Mouse (Mus musculus) neural tube, embryonic 11.5 days (tissue): ENCODE measurements around the gene Lyar. TPM values are rescaled to one million over a fixed set of nuclear protein-coding genes. Genes with fewer than 3 reads are reported as not detected.

ENCODE experiments used
- ATAC-seq: fragments of 200-750 bp; cut with Nextera tagmentation; 2 replicates; pipeline ENCODE4 v1.8.0; 2017; ENCODE audit warnings: moderate number of reproducible peaks, mild to moderate bottlenecking, moderate TSS enrichment, moderate library complexity; ENCODE audit not compliant: insufficient read depth, low FRiP score, low TSS enrichment
- DNase-seq: peaks from one replicate; pipeline ENCODE4 v3.0.0-alpha.2; 2015; ENCODE audit warnings: low spot score
- H3K27ac ChIP-seq: fragments of 300-500 bp; sonication (generic); 2 replicates; pipeline ENCODE4 v1.5.1; 2014; ENCODE audit warnings: low read depth, mild to moderate bottlenecking, low read length
- H3K27me3 ChIP-seq: fragments of 300-500 bp; sonication (generic); 2 replicates; pipeline ENCODE4 v1.6.1; 2014; ENCODE audit warnings: mild to moderate bottlenecking, low read length, mixed read lengths; ENCODE audit not compliant: control insufficient read depth, insufficient read depth
- H3K36me3 ChIP-seq: fragments of 300-500 bp; sonication (generic); 2 replicates; pipeline ENCODE4 v1.6.1; 2014; ENCODE audit warnings: mild to moderate bottlenecking, low read length, moderate library complexity, mixed read lengths; ENCODE audit not compliant: control insufficient read depth, insufficient read depth
- H3K4me1 ChIP-seq: fragments of 300-500 bp; sonication (generic); 2 replicates; pipeline ENCODE4 v1.6.1; 2014; ENCODE audit warnings: low read length, mixed read lengths; ENCODE audit not compliant: control insufficient read depth, insufficient read depth
- H3K4me2 ChIP-seq: fragments of 300-500 bp; sonication (generic); 2 replicates; pipeline ENCODE4 v1.6.1; 2014; ENCODE audit warnings: low read depth, mild to moderate bottlenecking, moderate library complexity
- H3K4me3 ChIP-seq: fragments of 300-500 bp; sonication (generic); 2 replicates; pipeline ENCODE4 v1.5.1; 2014; ENCODE audit warnings: low read depth, low read length
- H3K9ac ChIP-seq: fragments of 300-500 bp; sonication (generic); 2 replicates; pipeline ENCODE4 v1.6.1; 2014; ENCODE audit warnings: mild to moderate bottlenecking, low read length
- H3K9me3 ChIP-seq: fragments of 300-500 bp; sonication (generic); 2 replicates; pipeline ENCODE4 v1.6.1; 2016; ENCODE audit warnings: low read length; ENCODE audit not compliant: control insufficient read depth
- WGBS: fragments of 180-500 bp; shearing (Covaris S2); extraction: QIAGEN DNeasy Blood & Tissue Kit; methylation state at CpG from one replicate; pipeline ENCODE4 v1.1.7; 2014; 5-methylcytosine and 5-hydroxymethylcytosine counted together
- polyA plus RNA-seq: library from polyadenylated mRNA; unstranded; fragments of >200 nt; fragmentation: Nextera tagmentation; extraction: Ambion mirVana; gene quantifications from 2 replicates; pipeline ENCODE4 v1.2.1, GENCODE M21; 2014

Lyar gene
- polyA plus RNA-seq, 1 experiment from 2014 or later: 102 TPM

DNA sequence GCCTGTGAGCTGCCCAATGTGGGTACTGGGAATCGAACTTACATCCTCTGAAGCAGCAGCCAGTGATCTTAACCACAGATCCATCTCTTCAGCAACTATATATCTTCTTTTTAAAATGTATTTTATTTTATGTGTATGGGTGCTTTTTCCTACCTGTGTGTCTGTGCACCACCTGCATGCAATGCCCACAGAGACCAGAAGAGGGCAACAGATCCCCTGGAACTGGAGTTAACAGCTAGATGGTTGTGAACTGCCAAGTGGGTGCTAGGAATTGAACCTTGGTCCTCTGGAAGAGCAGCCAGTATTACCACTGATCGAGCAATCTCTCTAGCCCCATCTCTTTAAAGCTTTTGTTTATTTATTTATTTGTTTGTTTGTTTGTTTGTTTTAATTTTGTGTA is 16.4 kb downstream of the Lyar start:
- WGBS: 97% methylated on average over 2 of the region's 2 CpGs
- H3K4me3 ChIP-seq: no peak overlapping the region
- H3K27me3 ChIP-seq: no peaks in the 10 kb centered on the region
- H3K36me3 ChIP-seq: peaks cover 4% of the 10 kb centered on the region
- H3K27ac ChIP-seq: no peak overlapping the region
- H3K4me1 ChIP-seq: 0 out of 2 replicates have a peak, but pooled peaks cover 3% of the 10 kb centered on the region
- DNase-seq: no peak
- no peak overlapping the region for H3K9ac ChIP-seq
- H3K4me2 ChIP-seq: no peak overlapping the region
- no peak for ATAC-seq
- H3K9me3 ChIP-seq: no peaks in the 10 kb centered on the region

DNA sequence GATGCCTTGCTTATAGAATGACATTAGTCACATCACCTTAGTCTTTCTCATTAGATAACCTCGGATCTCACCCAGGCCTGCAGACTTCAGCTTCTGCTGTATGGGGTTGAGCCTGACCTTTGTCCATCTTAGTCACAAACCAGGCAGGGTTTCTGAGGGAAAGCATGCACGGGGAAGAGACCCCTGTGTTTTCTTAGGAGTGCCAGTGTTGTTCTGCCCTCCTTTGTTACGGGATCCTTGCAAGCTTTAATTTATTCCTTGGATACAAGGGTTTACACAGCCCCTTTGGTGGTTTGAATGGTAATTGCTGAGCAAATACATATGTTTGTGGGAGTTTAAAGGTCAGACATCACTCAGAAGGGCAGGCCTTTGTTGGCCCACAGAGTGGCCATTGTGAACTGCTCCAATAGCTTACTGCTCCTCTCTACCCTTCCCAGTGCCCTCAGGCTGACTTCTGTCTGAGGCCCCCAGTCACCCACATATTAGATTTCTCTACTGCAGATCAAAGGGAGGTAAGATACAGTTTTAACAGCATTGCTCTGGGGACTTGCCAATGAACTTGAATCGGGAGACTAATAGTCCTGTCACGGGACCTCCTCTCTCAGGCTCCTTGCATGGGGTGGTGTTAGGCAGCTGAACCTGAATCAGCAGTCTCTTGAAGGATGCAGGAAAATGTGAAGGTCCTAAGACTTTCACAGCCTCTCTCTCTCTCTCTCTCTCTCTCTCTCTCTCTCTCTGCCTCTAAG is 20.6 kb downstream of the Lyar start:
- no peaks in the 10 kb centered on the region; the same call in 1 of the 2 replicates for H3K36me3 ChIP-seq
- no peak overlapping the region for H3K4me3 ChIP-seq
- peak; percentile 67 for DNase-seq
- peak; percentile 81 for ATAC-seq
- H3K27me3 ChIP-seq: no peaks in the 10 kb centered on the region
- peak overlapping the region; percentile 56; the same call in 1 of the 2 replicates for H3K27ac ChIP-seq
- no peak overlapping the region for H3K9ac ChIP-seq
- 0 out of 2 replicates have a peak, but pooled peaks cover 3% of the 10 kb centered on the region for H3K4me1 ChIP-seq
- H3K9me3 ChIP-seq: no peaks in the 10 kb centered on the region
- 26% methylated on average over 5 of the region's 5 CpGs for WGBS
- no peak overlapping the region for H3K4me2 ChIP-seq

DNA sequence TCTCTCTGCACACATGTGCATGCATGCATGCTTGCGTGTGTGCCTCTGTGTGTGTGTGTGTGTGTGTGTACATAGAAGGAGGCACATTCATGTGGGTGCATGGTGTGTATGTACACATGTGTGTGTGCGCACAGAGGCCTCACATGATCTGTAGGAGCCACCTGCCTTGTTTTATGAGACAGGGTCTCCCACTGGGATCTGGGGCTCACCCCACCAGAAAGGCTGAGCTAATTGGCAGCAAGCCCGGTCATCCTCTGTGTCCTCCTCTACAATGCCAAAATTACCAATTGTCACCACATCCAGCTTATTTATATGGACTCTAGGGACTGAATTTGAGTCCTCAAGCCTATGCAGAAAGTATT is 21.2 kb downstream of the Lyar start:
- Histone ChIP-seq H3K27me3 (no peaks in the 10 kb centered on the region), H3K9ac (no peak overlapping the region), H3K4me3 (no peak overlapping the region), H3K27ac (peak overlapping the region; percentile 56; the same call in 1 of the 2 replicates), H3K4me2 (no peak overlapping the region), H3K9me3 (no peaks in the 10 kb centered on the region), H3K36me3 (no peaks in the 10 kb centered on the region), H3K4me1 (0 out of 2 replicates have a peak, but pooled peaks cover 3% of the 10 kb centered on the region)
- WGBS: 59% methylated on average over 3 of the region's 3 CpGs
- no peak for DNase-seq
- peak; percentile 47; the same call in 1 of the 2 replicates for ATAC-seq

DNA sequence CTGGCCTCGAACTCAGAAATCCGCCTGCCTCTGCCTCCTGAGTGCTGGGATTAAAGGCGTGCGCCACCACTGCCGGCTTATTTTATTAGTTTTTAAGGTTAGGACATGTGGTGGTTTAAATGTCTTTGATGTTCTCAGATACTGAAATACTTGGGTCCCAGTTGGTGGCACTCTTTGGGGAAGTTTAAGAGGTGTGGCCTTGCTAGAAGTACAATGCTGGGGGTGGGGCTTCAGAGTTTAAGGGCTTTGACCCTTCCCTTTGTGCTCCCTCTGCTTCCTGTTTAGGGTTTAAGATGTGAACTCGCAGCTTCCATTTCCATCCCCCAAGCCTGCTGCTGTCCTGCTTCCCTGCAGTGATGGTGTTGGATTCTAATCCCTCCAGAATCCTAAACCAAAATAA is 21.7 kb downstream of the Lyar start:
- ATAC-seq (no peak), DNase-seq (no peak)
- 84% methylated on average over 6 of the region's 6 CpGs for WGBS
- H3K4me1 ChIP-seq: 0 out of 2 replicates have a peak, but pooled peaks cover 3% of the 10 kb centered on the region
- H3K9me3 ChIP-seq: no peaks in the 10 kb centered on the region
- no peak overlapping the region for H3K9ac ChIP-seq
- H3K36me3 ChIP-seq: no peaks in the 10 kb centered on the region
- H3K27ac ChIP-seq: no peak overlapping the region
- H3K27me3 ChIP-seq: no peaks in the 10 kb centered on the region
- H3K4me3 ChIP-seq: no peak overlapping the region
- H3K4me2 ChIP-seq: no peak overlapping the region

DNA sequence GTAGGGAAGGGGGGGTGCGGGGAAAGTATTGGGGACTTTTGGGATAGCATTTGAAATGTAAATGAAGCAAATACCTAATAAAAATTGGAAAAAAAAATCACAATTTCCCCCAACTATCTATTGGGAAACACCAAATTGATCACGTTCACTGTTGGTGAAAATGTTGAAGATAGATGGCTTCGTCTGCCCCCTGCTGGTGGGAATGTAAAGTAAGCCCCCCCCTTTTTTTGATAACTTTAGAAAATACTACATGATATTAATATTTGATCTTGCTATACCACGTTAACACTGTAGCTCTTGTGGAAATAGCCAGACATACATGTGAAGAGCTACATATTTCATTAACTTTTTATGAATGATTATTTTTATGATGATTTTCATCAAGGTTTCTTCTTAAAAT is 34.9 kb downstream of the Lyar start:
- no peaks in the 10 kb centered on the region for H3K27me3 ChIP-seq
- no peak overlapping the region for H3K4me3 ChIP-seq
- no peak overlapping the region for H3K4me2 ChIP-seq
- no peaks in the 10 kb centered on the region for H3K36me3 ChIP-seq
- no peak overlapping the region for H3K27ac ChIP-seq
- no peak for DNase-seq
- ATAC-seq: no peak
- no peak overlapping the region for H3K9ac ChIP-seq
- whole genome bisulfite sequencing: 50% methylated on average over 4 of the region's 4 CpGs
- H3K9me3 ChIP-seq: no peaks in the 10 kb centered on the region
- H3K4me1 ChIP-seq: no peaks in the 10 kb centered on the region

DNA sequence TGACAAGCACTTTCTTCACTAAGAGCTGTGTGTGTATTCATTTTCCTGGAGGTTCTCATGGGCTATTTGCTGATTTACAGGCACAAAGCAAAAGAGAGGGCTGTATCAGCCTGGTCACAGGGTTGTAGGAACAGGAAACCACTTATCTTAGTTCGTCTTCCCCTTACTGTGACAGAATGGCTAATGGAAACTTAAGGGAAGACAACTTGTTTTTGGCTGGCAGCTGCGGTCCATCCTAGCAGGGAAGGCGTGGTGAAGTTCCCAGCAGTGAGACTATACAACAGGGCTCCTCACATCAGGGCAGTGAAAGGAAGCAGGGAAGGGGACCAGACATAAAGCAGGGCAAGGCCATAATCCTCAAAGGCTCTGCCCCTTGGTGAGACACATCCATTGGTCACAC is 35.4 kb downstream of the Lyar start:
- ATAC-seq: no peak
- no peak for DNase-seq

DNA sequence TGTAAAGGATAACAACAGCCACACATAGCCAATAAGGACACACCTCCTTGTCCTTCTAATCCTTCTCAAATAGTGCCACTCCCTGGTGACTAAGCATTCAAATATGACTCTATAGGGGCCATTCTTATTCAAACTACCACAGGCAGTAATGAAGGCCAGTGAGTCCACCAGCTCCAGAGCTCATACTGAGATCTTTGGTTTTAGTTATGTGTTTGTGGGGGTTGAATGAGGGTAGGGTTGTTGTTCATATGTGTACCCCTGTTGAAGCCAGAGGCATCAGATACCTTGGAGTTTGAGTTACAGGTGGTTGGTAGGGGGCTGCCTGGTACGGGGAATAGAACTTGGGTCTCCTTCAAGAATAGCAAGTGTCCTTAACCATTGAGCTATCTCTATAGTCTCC is 36.3 kb downstream of the Lyar start:
- H3K27ac ChIP-seq: no peak overlapping the region
- no peak overlapping the region for H3K9ac ChIP-seq
- peaks cover 5% of the 10 kb centered on the region for H3K4me1 ChIP-seq
- H3K4me3 ChIP-seq: no peak overlapping the region
- no peak for ATAC-seq
- H3K36me3 ChIP-seq: no peaks in the 10 kb centered on the region
- H3K27me3 ChIP-seq: no peaks in the 10 kb centered on the region
- no peaks in the 10 kb centered on the region for H3K9me3 ChIP-seq
- no peak for DNase-seq
- H3K4me2 ChIP-seq: no peak overlapping the region
- 86% methylated on average over 1 of the region's 1 CpGs for WGBS

More for the DNA sequence above, 35.4 kb downstream of the Lyar start:
- WGBS: 77% methylated on average over 3 of the region's 3 CpGs
- Histone ChIP-seq H3K9me3 (no peaks in the 10 kb centered on the region), H3K4me1 (no peaks in the 10 kb centered on the region), H3K27me3 (no peaks in the 10 kb centered on the region), H3K9ac (no peak overlapping the region), H3K4me2 (no peak overlapping the region), H3K36me3 (no peaks in the 10 kb centered on the region), H3K4me3 (no peak overlapping the region), H3K27ac (no peak overlapping the region)

DNA sequence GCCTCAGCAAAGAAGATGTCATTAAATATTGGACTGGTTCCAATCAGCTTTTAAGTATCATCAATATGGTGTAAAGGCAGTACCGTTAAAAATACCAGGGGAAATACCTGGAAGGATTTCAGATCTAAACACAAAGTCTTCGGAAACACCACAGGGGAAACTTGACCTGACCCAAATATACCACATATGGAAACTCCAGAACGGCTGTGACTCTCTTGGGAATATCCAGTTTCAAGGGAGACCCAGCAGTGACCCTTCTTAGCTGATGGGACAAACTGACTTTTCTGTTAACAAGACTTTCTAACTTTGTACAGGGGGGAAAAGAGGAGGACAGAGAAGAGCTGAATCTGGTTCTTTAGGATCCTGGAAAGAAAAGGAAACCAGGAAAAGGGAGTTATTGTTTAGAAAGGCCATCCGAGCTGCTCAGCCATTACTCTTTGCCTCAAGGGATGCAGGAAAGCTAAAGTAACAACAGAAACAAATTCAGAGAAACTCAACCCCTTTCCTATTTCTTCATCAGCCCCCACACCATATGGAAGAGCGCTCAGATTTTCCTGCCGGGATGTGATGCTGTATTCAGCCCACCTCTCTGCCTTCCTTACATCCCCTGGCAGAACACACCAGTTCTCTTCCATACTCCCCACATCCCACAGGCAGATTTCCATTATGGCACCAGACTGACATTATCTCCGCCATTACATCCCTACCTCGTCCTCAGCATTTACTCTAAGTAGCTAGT is 37.9 kb downstream of the Lyar start:
- Histone ChIP-seq H3K36me3 (peaks cover under 1% of the 10 kb centered on the region; the same call in 1 of the 2 replicates), H3K27ac (no peak overlapping the region), H3K9ac (no peak overlapping the region), H3K27me3 (no peaks in the 10 kb centered on the region), H3K4me2 (no peak overlapping the region), H3K4me1 (peaks cover 5% of the 10 kb centered on the region), H3K4me3 (no peak overlapping the region), H3K9me3 (no peaks in the 10 kb centered on the region)
- no peak for ATAC-seq
- DNase-seq: no peak
- WGBS: 71% methylated on average over 8 of the region's 8 CpGs

DNA sequence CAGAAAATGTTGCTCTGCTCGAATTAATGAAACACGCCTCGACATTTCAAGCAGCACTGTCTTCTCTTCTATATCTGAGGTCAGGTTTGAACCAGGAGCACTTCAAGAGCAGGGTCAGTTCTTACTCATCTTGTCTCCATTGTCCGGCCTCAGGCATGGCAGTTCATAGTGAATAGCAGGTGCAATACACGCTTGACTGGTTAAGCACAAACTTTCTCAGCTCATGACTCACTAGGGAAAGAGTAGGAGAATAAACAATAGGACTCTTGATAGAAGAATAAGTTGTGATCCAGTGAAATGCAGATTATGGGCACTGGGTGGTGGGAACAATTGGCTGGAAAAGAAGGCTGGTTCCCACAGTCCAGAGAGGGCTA is 38.5 kb downstream of the Lyar start:
- Histone ChIP-seq H3K9me3 (no peaks in the 10 kb centered on the region), H3K9ac (no peak overlapping the region), H3K4me1 (peaks cover 5% of the 10 kb centered on the region), H3K4me2 (no peak overlapping the region), H3K27ac (no peak overlapping the region), H3K36me3 (peaks cover 2% of the 10 kb centered on the region; the same call in 1 of the 2 replicates), H3K4me3 (no peak overlapping the region), H3K27me3 (no peaks in the 10 kb centered on the region)
- WGBS: 81% methylated on average over 5 of the region's 5 CpGs
- DNase-seq (no peak), ATAC-seq (no peak)
